Mouse (Mus musculus) CH12.LX (cell line): ENCODE measurements at regions not wholly inside any gene's neighbourhood (a gene's known extent, or its start where the extent isn't known, plus 50 kb on each side); places are given as distances from the start of the nearest gene placed in this dataset.

Experiments
- DNase-seq: peaks from one replicate; pipeline ENCODE4 v3.0.0-alpha.2; 2013; ENCODE audit errors: extremely low read depth
- H3K27ac ChIP-seq: 2 replicates; pipeline ENCODE4 v1.5.1; 2012; ENCODE audit warnings: low read depth, mild to moderate bottlenecking, control low read depth, moderate library complexity; ENCODE audit not compliant: insufficient read depth
- H3K27me3 ChIP-seq: replicated peaks from 2 replicates; pipeline ENCODE3; 2012; ENCODE audit warnings: inconsistent platforms
- H3K36me3 ChIP-seq, 2 experiments: replicated peaks in 1 of 2; 2 replicates each; pipeline versions ENCODE3 to v1.6.1; 2012; ENCODE audit warnings: inconsistent platforms in 1 of 2, low read length in 1 of 2, mild to moderate bottlenecking in 1 of 2, mixed read lengths in 1 of 2, moderate library complexity in 1 of 2; ENCODE audit not compliant: control insufficient read depth in 1 of 2, insufficient read depth in 1 of 2
- H3K4me1 ChIP-seq, 2 experiments: 2 replicates each; pipeline ENCODE4 v1.6.1; 2012; ENCODE audit warnings: inconsistent platforms in 1 of 2, moderate library complexity in 1 of 2; ENCODE audit not compliant: insufficient read depth in 2 of 2, control insufficient read depth in 1 of 2
- H3K4me2 ChIP-seq: 2 replicates; pipeline ENCODE4 v1.6.1; 2012; ENCODE audit warnings: low read depth, mild to moderate bottlenecking, control low read depth; ENCODE audit not compliant: poor library complexity, insufficient read depth, severe bottlenecking
- H3K4me3 ChIP-seq, 3 experiments: fragments of 150-350 bp in 1 of 3; sonication (generic) in 1 of 3; replicated peaks in 1 of 3; 2 replicates each; pipeline versions ENCODE3 to v1.5.1; 2011 to 2012; ENCODE audit warnings: low read depth in 2 of 3, low read length in 2 of 3, mild to moderate bottlenecking in 2 of 3, moderate library complexity in 2 of 3, control low read depth in 1 of 3, improper control_type of control experiment in 1 of 3, inconsistent platforms in 1 of 3, mixed read lengths in 1 of 3; ENCODE audit not compliant: poor library complexity in 1 of 3
- H3K79me2 ChIP-seq: replicated peaks from 2 replicates; pipeline ENCODE4 v1.6.1; 2012; ENCODE audit warnings: mild to moderate bottlenecking, moderate library complexity; ENCODE audit not compliant: control insufficient read depth, poor library complexity, insufficient read depth, severe bottlenecking; ENCODE audit errors: extremely low read depth
- H3K9ac ChIP-seq: 2 replicates; pipeline ENCODE4 v1.6.1; 2012; ENCODE audit warnings: low read depth, mild to moderate bottlenecking, control low read depth, moderate library complexity; ENCODE audit not compliant: insufficient read depth
- H3K9me3 ChIP-seq: replicated peaks from 2 replicates; pipeline ENCODE3; 2012; ENCODE audit warnings: low read length, inconsistent platforms, mixed read lengths
- BHLHE40 ChIP-seq: IDR thresholded peaks from 2 replicates; pipeline ENCODE4 v1.6.1; 2011; ENCODE audit warnings: mild to moderate bottlenecking, low read depth, low read length, improper control_type of control experiment
- CTCF ChIP-seq, 2 experiments: IDR thresholded peaks in 1 of 2; conservative IDR thresholded peaks in 1 of 2; 2 replicates each; pipeline ENCODE4 v1.5.1; 2011 to 2012; ENCODE audit warnings: low read depth in 2 of 2, low read length in 2 of 2, improper control_type of control experiment in 1 of 2, inconsistent platforms in 1 of 2, mild to moderate bottlenecking in 1 of 2, moderate library complexity in 1 of 2
- E2F4 ChIP-seq: IDR thresholded peaks from 2 replicates; pipeline ENCODE4 v1.6.1; 2011; ENCODE audit warnings: low read depth, low read length, improper control_type of control experiment; ENCODE audit not compliant: insufficient replicate concordance
- ETS1 ChIP-seq: conservative IDR thresholded peaks from 2 replicates; pipeline ENCODE4 v1.6.1; 2012; ENCODE audit warnings: low read depth, mild to moderate bottlenecking, inconsistent platforms, low read length, improper control_type of control experiment, moderate library complexity
- GABPA ChIP-seq: IDR thresholded peaks from 2 replicates; pipeline ENCODE4 v1.6.1; 2012; ENCODE audit warnings: low read depth, low read length, improper control_type of control experiment, inconsistent platforms; ENCODE audit not compliant: insufficient replicate concordance
- JUN ChIP-seq: IDR thresholded peaks from 2 replicates; pipeline ENCODE4 v1.6.1; 2011; ENCODE audit warnings: low read depth, mild to moderate bottlenecking, low read length, improper control_type of control experiment, moderate library complexity; ENCODE audit not compliant: insufficient read depth
- KAT2A ChIP-seq: IDR thresholded peaks from 2 replicates; pipeline ENCODE4 v1.6.1; 2012; ENCODE audit warnings: low read length, improper control_type of control experiment, inconsistent platforms; ENCODE audit not compliant: insufficient replicate concordance
- MAFK ChIP-seq: IDR thresholded peaks from 2 replicates; pipeline ENCODE4 v1.6.1; 2011; ENCODE audit warnings: low read length, improper control_type of control experiment; ENCODE audit not compliant: insufficient replicate concordance
- MAZ ChIP-seq: IDR thresholded peaks from 2 replicates; pipeline ENCODE4 v1.6.1; 2012; ENCODE audit warnings: low read depth, mild to moderate bottlenecking, inconsistent platforms, low read length, improper control_type of control experiment, moderate library complexity
- MEF2A ChIP-seq: IDR thresholded peaks from 2 replicates; pipeline ENCODE4 v1.6.1; 2014; ENCODE audit warnings: low read depth, mild to moderate bottlenecking, inconsistent platforms, low read length, improper control_type of control experiment, borderline replicate concordance
- MXI1 ChIP-seq: IDR thresholded peaks from 2 replicates; pipeline ENCODE4 v1.6.1; 2011; ENCODE audit warnings: mild to moderate bottlenecking, low read depth, low read length, improper control_type of control experiment
- NELFE ChIP-seq: IDR thresholded peaks from 2 replicates; pipeline ENCODE4 v1.6.1; 2011; ENCODE audit warnings: low read depth, low read length, improper control_type of control experiment
- NRF1 ChIP-seq: IDR thresholded peaks from 2 replicates; pipeline ENCODE4 v1.6.1; 2014; ENCODE audit warnings: low read depth, mild to moderate bottlenecking, inconsistent platforms, low read length, improper control_type of control experiment, moderate library complexity
- PAX5 ChIP-seq: IDR thresholded peaks from 2 replicates; pipeline ENCODE4 v1.6.1; 2012; ENCODE audit warnings: low read length, inconsistent platforms, mixed read lengths
- POLR2A ChIP-seq: IDR thresholded peaks from 2 replicates; pipeline ENCODE4 v1.6.1; 2011; ENCODE audit warnings: low read depth, mild to moderate bottlenecking, improper control_type of control experiment, low read length
- POLR2AphosphoS2 ChIP-seq: IDR thresholded peaks from 2 replicates; pipeline ENCODE4 v1.6.1; 2011; ENCODE audit warnings: low read depth, low read length, improper control_type of control experiment
- SIN3A ChIP-seq: IDR thresholded peaks from 2 replicates; pipeline ENCODE4 v1.6.1; 2012; ENCODE audit warnings: low read length, improper control_type of control experiment, inconsistent platforms
- SMC3 ChIP-seq: IDR thresholded peaks from 2 replicates; pipeline ENCODE4 v1.6.1; 2011; ENCODE audit warnings: low read depth, low read length, improper control_type of control experiment
- ZC3H11A ChIP-seq: IDR thresholded peaks from 2 replicates; pipeline ENCODE4 v1.6.1; 2012; ENCODE audit warnings: low read depth, mild to moderate bottlenecking, inconsistent platforms, low read length, improper control_type of control experiment
- ZMIZ1 ChIP-seq: IDR thresholded peaks from 2 replicates; pipeline ENCODE4 v1.6.1; 2012; ENCODE audit warnings: low read depth, mild to moderate bottlenecking, inconsistent platforms, low read length, improper control_type of control experiment
- ZNF384 ChIP-seq: IDR thresholded peaks from 2 replicates; pipeline ENCODE4 v1.6.1; 2012; ENCODE audit warnings: low read depth, low read length, improper control_type of control experiment, inconsistent platforms
- dilution Hi-C: fragments of 300-500 bp; cut with MboI; formaldehyde crosslinking; loops from 2 replicates; pipeline ENCODE4 v1.14.3; 2020; ENCODE audit warnings: low sequenced_read_pairs; ENCODE audit not compliant: extremely low pct_unique_long_range_greater_than_20kb, extremely low pct_ligation_motif_present
- in situ Hi-C: fragments of 300-500 bp; cut with MboI; formaldehyde crosslinking; loops from 3 replicates; pipeline ENCODE4 v1.14.3; 2019; ENCODE audit warnings: low sequenced_read_pairs, low pct_ligation_motif_present, low pct_unique_long_range_greater_than_20kb, mixed read lengths

DNA sequence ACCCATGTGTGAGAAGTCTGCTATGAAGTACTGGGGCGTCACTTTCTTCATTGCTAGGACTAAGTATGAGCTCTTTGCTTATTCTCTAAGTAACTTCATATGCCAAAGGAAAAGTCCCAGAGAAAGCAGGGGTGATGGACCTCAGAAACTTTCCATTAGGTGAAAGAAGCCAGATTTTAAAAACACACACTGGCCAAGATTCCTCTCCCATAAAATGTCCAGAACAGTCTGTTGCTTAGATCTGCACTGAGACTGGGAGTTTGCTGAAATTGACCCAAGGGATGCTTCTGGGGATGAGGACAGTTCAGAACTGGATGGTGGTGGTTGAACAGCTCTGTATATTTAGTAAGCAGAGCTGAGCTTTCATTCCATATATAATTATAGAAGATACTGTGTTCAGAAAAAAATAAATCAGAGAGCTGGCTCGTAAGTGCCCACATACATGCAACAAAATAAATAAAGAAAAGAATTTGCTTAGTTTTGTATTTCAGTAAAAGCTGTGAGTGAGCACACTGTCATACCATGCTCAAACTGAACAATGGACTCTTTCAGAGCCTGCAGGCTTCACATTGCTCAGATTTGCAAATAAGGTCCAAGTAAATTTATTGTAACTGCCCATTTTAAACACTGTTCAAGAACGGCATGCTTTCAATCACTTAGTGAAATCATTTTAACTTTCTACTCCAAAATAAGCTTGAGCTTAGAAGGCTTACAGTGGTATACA lies 200.8 kb upstream of the Dapk1 start:
- H3K4me2 ChIP-seq: no peak overlapping the region
- no peaks in the 10 kb centered on the region for H3K36me3 ChIP-seq
- no peak overlapping the region for H3K27ac ChIP-seq
- no peaks in the 10 kb centered on the region for H3K4me1 ChIP-seq
- no peaks in the 10 kb centered on the region for H3K79me2 ChIP-seq
- dilution Hi-C loops: no loop called here
- no peak overlapping the region for H3K9ac ChIP-seq
- no peak for DNase-seq
- no peak for TF ChIP-seq BHLHE40
- TF ChIP-seq POLR2AphosphoS2: no peak
- no peak for TF ChIP-seq CTCF (conservative IDR thresholded peaks at IDR 0.05 in 1 of 2, IDR thresholded peaks at IDR 0.05 in 1 of 2; ENCODE audit: low read depth in 2 of 2, low read length in 2 of 2)
- TF ChIP-seq MAFK: no peak
- no peak for TF ChIP-seq KAT2A
- TF ChIP-seq ZC3H11A: no peak
- no peak for TF ChIP-seq SIN3A
- TF ChIP-seq JUN: no peak
- no peak for TF ChIP-seq NELFE
- TF ChIP-seq NRF1: no peak
- TF ChIP-seq PAX5: no peak
- TF ChIP-seq POLR2A: no peak
- no peak for TF ChIP-seq SMC3
- no peak for TF ChIP-seq ZNF384
- no peak for TF ChIP-seq ZMIZ1
- TF ChIP-seq MXI1: no peak
- TF ChIP-seq GABPA: no peak
- TF ChIP-seq MEF2A: no peak
- peaks cover 63% of the 10 kb centered on the region for H3K9me3 ChIP-seq
- H3K4me3 ChIP-seq: no peak overlapping the region
- in situ Hi-C loops: no loop called here
- H3K27me3 ChIP-seq: no peaks in the 10 kb centered on the region

- Histone ChIP-seq H3K36me3 (no peaks in the 10 kb centered on the region), H3K4me1 (no peaks in the 10 kb centered on the region), H3K4me2 (no peak overlapping the region), H3K27me3 (no peaks in the 10 kb centered on the region), H3K79me2 (no peaks in the 10 kb centered on the region), H3K4me3 (no peak overlapping the region), H3K27ac (no peak overlapping the region), H3K9me3 (peaks cover 74% of the 10 kb centered on the region), H3K9ac (no peak overlapping the region)
- in situ Hi-C loops: no loop called here
- TF ChIP-seq NRF1 (no peak), ETS1 (no peak), ZC3H11A (no peak), E2F4 (no peak), SIN3A (no peak), MAZ (no peak), ZNF384 (no peak), MAFK (no peak), MXI1 (no peak)
- DNase-seq: no peak
- dilution Hi-C loops: no loop called here
Observed at GRCm38 (mm10) chr13:60403471-60403870, 198.3 kb upstream of the Dapk1 start.
